Mouse (Mus musculus) central nervous system, embryonic 18 days (tissue): ENCODE measurements around the gene Glis2. TPM values are rescaled to one million over a fixed set of nuclear protein-coding genes. Genes with fewer than 3 reads are reported as not detected.

Source experiments
- polyA plus RNA-seq: library from polyadenylated mRNA; depleted of rRNA; stranded (reverse); fragments of >200 nt; gene quantifications from 2 replicates; pipeline ENCODE4 v1.2.3, GENCODE M21; 2012; rRNA removed

Glis2 gene
- 26.6 and 28.7 TPM in 2 replicates for polyA plus RNA-seq

GRCm38 (mm10) chr16:4593971-4594813 lies at the start of gene Glis2:
Gene Glis2, plus strand, starts transcription at chr16:4594713.

DNA sequence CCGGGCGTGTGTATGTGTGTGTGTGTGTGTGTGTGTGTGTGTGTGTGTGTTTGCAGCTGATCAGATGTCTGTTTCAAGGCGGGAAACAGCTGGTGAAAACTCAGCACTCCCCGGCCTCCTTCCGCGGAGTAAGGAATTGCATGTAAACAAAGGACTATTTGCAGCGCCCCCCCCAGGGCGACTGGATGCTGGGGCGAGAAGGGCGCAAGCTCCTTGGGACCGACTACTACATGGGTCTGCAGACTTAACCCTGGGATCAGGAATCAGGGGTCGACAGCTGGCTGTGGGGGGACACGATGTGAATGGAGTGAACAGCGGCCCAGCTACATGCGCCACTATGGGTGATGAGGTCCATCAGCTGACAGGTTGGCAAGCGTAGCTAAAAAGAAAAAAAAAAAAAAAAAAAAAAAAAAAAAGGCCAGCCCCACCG lies 34.8 kb upstream of the Glis2 start, which contains the start of gene Tfap4:
Tfap4 (minus strand) TSS at position 140 of the 430 bp plus-strand sequence.

GRCm38 (mm10) chr16:4624481-4625110 lies 30.1 kb downstream of the Glis2 start, which contains the start of gene Pam16:
Gene Pam16, minus strand, starts transcription at chr16:4624988.

GRCm38 (mm10) chr16:4639831-4640237 lies 45.3 kb downstream of the Glis2 start, which contains the start of the genes Vasn and Dnaja3:
Gene Vasn, plus strand, starts transcription at chr16:4639941.
Gene Dnaja3, plus strand, starts transcription at chr16:4639989.

Other genes with a start within 250 kb of the Glis2 start
- 8.0 and 8.5 TPM in 2 replicates for gene Adcy9, start 174.2 kb upstream of the Glis2 start, polyA plus RNA-seq
- gene Srl, start 52.9 kb upstream of the Glis2 start, polyA plus RNA-seq = 28.7 and 32.2 TPM in 2 replicates
- gene Tfap4, start 34.9 kb upstream of the Glis2 start, polyA plus RNA-seq = 10.4 and 14.4 TPM in 2 replicates
- 142 and 153 TPM in 2 replicates for gene Pam16, start 30.3 kb downstream of the Glis2 start, polyA plus RNA-seq
- 4.6 and 7.2 TPM in 2 replicates for gene Vasn, start 45.2 kb downstream of the Glis2 start, polyA plus RNA-seq
- 30.2 and 30.7 TPM in 2 replicates for gene Dnaja3, start 45.3 kb downstream of the Glis2 start, polyA plus RNA-seq
- 74.9 and 85.8 TPM in 2 replicates for gene Coro7, start 85.1 kb downstream of the Glis2 start, polyA plus RNA-seq
- 63.9 and 70.2 TPM in 2 replicates for gene Nmral1, start 124.6 kb downstream of the Glis2 start, polyA plus RNA-seq
- 69.5 and 71.9 TPM in 2 replicates for gene Hmox2, start 131.6 kb downstream of the Glis2 start, polyA plus RNA-seq
- 99.1 and 101 TPM in 2 replicates for gene Cdip1, start 195.6 kb downstream of the Glis2 start, polyA plus RNA-seq
- not detected in 2 replicates for gene 4930562C15Rik, start 240.7 kb downstream of the Glis2 start, polyA plus RNA-seq